Mouse (Mus musculus) splenic B cell, adult 2 months (primary cell): ENCODE results near the gene Zfp472.
"Not testable (repeated sequence)": the region's sequence is repeated elsewhere in the genome, so short reads cannot be mapped to it uniquely, and the experiment has no call there.

Experiments used
- DNase-seq: peaks from one replicate; pipeline ENCODE4 v3.0.0-alpha.2; 2011; ENCODE audit warnings: low read depth, low spot score
- H3K27me3 ChIP-seq: 2 replicates; pipeline ENCODE4 v1.6.1; 2012; ENCODE audit warnings: mild to moderate bottlenecking, low read length, moderate library complexity, mixed read lengths; ENCODE audit not compliant: control insufficient read depth, poor library complexity, insufficient read depth, severe bottlenecking
- H3K36me3 ChIP-seq: 2 replicates; pipeline ENCODE4 v1.6.1; 2012; ENCODE audit warnings: mild to moderate bottlenecking, low read length, moderate library complexity, mixed read lengths; ENCODE audit not compliant: control insufficient read depth, poor library complexity, insufficient read depth, severe bottlenecking

Gene Zfp472

GRCm38 (mm10) chr17:32965253-32965622 is 376 bp upstream of the Zfp472 start:
- Histone ChIP-seq H3K27me3 (no peaks in the 10 kb centered on the region), H3K36me3 (no peaks in the 10 kb centered on the region)
- DNase-seq = no peak

- H3K36me3 ChIP-seq = peaks cover 17% of the 10 kb centered on the region; the same call in 1 of the 2 replicates
- no peak for DNase-seq
- no peaks in the 10 kb centered on the region for H3K27me3 ChIP-seq
These were observed 15.7 kb downstream of the Zfp472 start for GRCm38 (mm10) chr17:32981361-32981760.

GRCm38 (mm10) chr17:32986301-32986700 is 20.7 kb downstream of the Zfp472 start:
- H3K36me3 ChIP-seq = no peaks in the 10 kb centered on the region
- DNase-seq = no peak

GRCm38 (mm10) chr17:32991965-32992698 is 26.5 kb downstream of the Zfp472 start:
- Histone ChIP-seq H3K27me3 (no peaks in the 10 kb centered on the region), H3K36me3 (no peaks in the 10 kb centered on the region; the same call in none of the 2 replicates)
- peak; percentile 60 for DNase-seq

More at GRCm38 (mm10) chr17:32986301-32986700, 20.7 kb downstream of the Zfp472 start:
- H3K27me3 ChIP-seq = no peaks in the 10 kb centered on the region

- peak; percentile 94 for DNase-seq
- no peaks in the 10 kb centered on the region; the same call in none of the 2 replicates for H3K36me3 ChIP-seq
These were observed 27.3 kb downstream of the Zfp472 start, which contains the start of gene Zfp952 for GRCm38 (mm10) chr17:32992699-32993474. Gene Zfp952 (plus strand): TSS chr17:32993129.

GRCm38 (mm10) chr17:32998492-32998891 is 32.9 kb downstream of the Zfp472 start:
- DNase-seq = peak; percentile 3
- Histone ChIP-seq H3K27me3 (no peaks in the 10 kb centered on the region), H3K36me3 (peaks cover 10% of the 10 kb centered on the region)

More at GRCm38 (mm10) chr17:32992699-32993474, 27.3 kb downstream of the Zfp472 start, which contains the start of gene Zfp952:
- no peaks in the 10 kb centered on the region for H3K27me3 ChIP-seq

GRCm38 (mm10) chr17:33008337-33008736 is 42.7 kb downstream of the Zfp472 start:
- Histone ChIP-seq H3K36me3 (peaks cover 8% of the 10 kb centered on the region), H3K27me3 (no peaks in the 10 kb centered on the region)
- DNase-seq = peak; percentile 25

GRCm38 (mm10) chr17:33020434-33020833 is 54.8 kb downstream of the Zfp472 start:
- DNase-seq, H3K36me3 ChIP-seq, H3K27me3 ChIP-seq: not testable (repeated sequence)
